Mouse (Mus musculus): ENCODE data around the gene Grin1.

Gene Grin1

DNA sequence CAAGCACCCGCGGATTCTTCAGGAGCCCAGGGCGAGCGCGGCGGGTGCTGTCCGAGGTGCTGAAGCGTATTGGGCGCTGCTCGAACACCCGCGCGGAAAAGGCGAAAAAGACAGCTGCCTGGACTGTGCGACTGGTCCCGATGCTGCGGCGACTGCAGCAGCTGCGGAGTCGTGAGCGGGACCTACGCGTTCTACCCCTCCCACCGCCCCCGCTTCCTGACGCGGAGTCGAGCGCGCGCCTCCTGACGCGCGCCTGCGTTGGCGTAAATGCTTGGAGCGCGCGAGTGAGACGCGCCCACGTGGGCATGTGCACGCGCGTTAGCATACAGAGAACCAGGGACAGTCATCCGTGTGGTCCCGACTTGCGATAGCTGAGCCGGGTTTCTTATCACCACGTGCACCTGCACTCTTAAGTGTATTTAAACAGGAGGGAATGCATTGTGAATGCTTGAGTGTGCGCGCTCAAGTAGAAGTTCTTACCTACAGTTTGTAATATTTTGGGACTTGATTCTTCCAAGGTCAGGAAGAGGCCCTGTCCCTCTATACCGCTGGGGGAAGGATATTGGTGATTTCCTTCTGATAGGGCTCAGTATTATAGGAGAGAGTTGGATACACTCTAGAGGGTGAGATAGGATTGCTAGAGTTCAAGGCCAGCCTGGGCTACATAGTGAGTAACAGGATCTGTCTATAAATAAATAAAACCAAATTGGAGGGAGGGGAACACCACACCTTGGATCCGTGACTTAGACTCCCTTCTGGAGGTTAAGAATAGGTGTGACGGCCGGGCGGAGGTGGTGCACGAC, at the start of gene Grin1:
Gene Grin1, minus strand, starts transcription at position 217 of the 803 bp plus-strand sequence.
- peak; percentile 91 for DNase-seq

DNA sequence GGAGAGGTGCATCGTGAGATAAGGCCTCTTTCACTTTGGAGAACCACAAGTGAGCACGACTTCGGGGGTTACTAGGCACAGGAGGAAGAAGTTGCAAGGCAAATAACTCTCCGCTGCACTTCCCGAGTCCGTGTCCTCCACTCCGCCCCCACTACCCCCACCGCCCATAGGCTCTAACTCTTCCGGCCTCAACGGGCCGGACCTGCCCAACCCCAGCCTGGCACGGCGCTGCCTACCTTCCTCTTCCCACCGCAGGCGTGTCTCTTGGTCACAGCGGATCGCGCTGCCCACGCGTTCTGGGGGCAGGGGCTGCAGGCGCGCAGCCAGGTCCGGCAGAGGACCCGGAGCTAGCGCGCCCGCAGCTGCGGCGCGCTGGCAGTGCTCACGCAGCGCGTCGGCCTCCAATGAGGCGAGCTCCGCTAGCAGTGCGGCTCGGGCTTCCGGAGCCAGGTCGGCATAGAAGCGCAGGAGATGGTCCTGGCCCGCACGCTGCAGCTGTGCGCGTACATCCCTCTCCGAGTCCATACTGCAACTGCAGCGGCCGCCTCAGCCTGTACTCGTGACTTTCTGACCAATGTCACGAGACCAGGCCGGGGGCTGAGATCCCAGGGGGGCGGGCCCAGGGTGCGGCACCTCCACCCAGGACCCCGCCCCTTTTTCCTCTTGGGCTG, 46.2 kb upstream of the Grin1 start, which contains the start of gene Uap1l1:
Gene Uap1l1, minus strand, starts transcription at position 592 of the 671 bp plus-strand sequence.
- DNase-seq, result peak; percentile 65

DNA sequence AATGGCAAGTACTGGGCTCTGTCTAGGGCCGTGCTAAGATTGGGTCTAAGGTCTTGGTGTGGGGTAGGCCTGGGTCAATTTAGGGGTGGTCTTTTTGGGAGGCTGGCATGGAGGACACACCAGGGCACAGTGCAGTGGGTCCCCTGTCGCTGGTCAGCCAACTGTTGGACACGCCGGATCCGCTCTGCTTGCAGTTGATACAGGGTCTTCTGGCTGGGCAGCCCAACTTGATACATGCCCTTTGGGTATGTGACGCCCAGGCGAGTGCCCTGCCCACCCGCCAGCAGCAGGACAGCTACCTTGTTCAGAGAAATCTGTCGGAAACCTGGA, 45.7 kb upstream of the Grin1 start:
- no peak for DNase-seq

DNA sequence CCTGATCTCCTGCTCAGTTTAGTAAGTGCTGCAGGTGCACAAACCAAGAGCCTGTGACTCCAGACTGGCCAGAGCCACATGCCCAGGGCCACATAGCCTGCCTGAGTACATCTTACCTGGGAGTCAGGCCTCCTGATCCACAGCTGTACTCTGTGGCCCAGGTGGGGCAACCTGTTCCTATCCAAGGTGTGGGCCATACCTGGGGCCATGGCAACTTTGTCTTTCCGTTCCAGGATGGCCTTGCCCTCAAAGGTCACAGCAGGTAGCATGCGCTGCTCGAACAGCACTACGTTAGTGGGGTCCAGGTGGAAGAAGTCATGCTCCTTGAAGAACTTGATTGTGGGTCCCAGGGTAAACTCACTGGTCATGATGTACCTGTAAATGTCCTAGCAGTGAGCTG, 45.3 kb upstream of the Grin1 start:
- no peak for DNase-seq

DNA sequence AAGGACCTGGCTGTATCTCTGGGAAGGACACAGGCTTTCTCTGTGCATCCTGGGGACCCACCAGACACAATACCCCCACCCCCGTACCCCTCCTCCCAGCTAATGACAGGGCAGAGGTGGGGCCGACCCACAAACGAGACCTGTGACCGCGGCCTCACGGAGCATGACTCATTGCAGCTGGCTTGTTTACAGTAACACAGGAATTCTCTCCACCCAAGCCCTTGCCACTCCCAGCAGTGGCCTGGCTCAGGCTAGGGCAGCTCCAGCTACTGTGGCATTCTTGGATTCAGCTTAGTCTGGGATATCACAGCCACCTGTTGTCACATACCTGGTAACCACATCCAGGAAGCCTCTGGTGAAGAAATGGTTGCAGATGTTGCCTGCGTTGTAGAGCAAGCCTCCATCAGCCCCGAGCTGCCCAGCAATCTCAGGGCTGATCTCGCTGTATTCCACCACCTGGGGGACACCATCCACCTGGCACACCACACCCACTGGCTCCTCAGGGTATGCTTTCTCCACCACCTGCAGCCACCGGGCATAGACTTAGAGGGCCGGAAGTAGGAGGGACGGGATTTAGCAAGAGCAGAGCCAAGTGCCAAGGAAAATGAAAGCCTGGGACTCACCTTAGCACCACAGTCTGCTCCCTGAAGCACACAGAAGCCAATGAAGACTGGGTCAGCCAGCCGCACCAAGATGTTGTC, 44.6 kb upstream of the Grin1 start:
- no peak for DNase-seq

DNA sequence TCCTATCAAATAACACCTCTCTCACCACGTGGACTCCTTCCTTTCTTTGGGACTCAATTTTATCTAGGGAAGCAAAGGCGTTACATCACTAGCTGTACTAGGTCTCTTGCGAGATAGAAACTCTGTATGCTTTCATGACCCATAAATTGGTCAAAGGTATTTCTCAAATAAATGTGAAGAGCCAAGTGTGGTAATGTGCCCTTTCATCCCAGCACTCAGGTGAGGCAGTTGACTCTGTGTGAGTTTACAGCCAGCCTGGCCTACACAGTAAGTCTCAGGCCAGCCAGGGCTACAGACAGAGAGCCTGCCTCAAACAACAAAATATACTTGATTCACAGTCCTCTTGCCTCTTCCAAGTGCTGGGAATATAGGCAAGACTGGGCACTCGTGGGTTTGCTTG, 40.9 kb upstream of the Grin1 start:
- DNase-seq, result no peak

DNA sequence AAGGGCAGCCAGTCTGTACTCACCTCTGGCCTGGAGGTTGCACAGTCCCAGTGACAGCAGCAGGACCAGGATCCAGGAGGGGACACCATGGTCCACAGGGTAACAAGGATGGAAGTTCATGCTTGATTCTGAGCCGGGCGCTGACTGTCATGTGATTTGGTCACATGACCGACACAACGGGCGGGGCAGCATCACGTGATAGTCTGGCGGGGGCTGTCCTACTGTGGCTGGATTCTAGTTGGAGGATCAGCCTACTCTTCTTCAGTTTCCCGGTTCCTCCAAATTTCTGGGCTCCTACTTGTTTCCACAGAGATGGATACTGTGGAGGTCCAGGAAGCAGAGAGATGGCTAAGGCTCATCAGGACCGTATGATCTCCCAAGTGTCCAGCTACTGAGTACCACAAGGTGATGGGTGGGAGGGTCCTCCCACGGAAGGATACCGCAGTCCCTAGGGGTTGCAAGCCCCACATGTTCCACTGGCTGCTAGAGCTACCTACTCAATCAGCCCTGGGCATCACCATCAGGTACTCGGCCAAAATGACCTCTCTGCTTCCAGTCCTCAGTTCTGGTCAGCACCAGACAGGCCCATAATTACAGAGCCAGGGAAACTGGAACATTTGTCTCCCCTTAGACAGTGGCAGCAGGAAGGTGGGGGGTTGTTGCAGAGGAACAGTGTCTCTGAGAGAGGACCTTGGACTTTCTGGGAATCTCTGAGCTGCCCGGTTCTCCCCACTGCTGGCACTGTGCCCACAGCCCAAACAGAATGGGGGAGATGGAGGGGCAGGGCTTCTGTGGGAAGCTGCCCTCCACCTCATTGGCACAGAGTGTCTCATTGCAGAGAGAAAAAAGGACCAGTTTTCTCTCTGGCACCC, 37.5 kb upstream of the Grin1 start, which contains the start of gene Dpp7:
Gene Dpp7, minus strand, starts transcription at position 152 of the 872 bp plus-strand sequence.
- DNase-seq, result peak; percentile 87

DNA sequence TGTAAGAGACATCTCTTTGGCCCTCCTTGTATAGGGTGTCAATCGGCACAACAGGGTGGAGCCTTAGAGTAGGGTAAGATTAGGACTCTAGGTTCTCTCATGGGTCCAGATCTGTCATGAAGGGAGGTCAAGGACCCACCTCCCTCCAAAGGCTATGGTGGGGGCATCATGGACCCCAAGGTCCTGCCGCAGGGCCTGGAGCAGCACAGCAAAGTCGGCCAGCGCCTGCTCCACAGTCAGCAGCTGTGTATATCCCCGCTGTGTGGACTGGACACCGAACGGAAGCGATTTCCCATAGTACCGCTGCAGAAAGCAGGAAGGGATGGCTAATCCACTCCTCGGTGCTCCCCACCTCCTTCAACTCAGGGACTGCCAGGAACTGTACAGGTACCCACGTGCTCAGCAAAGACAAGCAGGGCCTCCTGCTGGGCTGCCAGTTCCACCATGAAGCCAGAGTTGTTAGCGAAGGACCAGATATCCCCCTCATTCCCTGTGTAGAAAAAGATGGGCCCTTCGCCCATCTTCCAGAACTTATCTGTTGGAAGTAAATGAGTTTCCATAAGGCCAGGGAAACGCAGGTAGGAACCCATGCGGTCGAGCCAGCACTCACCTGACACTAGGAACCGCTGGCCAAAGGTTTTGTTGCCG, 36.6 kb upstream of the Grin1 start:
- DNase-seq, result no peak

DNA sequence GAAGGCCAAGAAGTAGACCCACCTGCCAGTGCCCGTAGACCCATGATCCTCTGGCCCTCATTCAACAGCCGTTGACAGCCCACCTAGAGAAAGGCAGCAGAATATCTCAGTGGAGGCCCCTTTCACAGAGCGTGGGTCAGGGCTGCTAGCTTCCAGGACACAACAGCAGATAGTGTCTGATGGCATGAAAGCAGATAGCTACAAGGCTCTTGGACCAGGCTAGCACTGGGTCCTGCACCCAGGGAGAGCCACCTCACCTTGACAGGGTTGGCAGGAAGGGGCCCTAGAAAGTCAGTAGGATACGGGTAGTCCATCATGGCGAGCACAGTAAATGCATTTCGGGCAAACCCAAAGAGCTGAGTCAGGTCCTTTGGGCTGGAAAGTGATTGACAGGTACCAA, 35.2 kb upstream of the Grin1 start:
- no peak for DNase-seq

DNA sequence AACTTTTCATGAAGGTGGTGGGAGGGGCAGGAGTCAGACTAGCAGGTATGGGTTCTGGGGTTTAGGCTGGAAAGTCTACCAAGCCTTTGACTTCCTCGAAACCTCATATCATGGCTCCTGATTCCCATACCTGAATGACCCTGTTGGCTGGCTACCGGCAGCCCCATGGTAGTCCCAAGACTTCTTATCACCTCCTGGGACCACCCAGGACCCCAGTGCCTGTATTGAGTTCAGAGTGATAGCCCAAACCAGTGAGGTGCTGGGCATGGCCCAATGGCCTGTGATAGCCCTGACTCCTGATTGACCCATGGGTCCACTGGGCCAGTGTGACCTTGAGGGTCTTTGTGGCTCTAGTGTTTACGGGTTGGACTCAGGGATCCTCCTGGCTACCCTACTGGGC, 31.7 kb upstream of the Grin1 start:
- DNase-seq, result no peak

DNA sequence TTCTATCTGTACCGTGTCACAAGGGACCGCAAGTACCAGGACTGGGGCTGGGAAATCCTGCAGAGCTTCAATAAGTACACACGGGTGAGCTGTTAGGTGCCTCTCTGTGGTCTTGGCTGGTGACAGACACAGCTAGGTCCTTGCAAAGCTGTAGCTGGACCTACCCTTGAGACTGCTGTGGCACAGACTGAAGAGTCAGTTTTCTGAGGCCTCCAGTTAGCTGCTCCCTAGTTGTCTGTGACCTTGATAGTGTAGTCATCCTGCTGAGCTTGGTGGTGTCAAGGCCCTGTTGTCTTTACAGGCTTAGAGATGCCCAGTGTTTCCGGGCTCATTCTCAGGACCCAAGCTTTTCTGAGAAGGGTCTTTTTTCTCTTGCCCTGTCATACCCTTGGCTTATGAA, 30.5 kb upstream of the Grin1 start:
- no peak for DNase-seq

DNA sequence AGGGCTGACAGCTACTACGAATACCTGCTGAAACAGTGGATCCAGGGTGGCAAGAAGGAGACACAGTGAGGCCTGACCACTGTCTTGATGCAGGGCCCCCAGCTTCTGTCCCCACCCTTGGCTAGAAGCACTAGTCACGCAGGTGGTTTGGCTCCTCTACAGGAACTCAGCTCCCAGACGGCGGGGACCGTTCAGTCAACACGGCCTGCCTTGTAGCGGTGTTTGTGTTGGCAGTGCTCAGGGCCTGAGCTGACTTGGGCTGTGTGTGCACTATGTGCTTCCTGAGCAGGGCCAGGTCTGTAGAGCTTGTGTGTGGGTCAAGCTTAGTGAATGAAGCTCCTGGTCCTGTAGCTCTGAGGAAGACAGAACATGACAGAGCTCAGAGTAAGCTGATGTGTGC, 29.2 kb upstream of the Grin1 start:
- DNase-seq, result no peak

DNA sequence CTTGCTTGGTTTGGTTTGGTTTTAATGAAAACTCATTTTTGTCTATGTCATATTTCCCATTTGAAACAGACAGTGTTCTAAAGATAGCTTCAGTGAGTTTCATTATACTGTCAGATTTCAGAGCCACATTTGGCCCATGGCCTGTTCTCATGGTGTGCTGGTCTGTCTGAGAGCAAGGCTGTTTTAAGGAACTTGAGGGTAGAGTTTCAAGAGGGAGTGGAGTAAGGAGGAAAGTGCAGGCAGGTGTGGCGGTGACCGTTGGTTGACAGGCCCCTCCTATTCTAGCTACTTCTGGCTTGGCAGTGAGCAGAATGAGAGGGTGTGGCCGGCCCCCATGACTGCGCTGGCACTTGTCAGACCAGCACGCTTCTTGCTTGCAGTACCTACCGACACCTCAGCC, 19.3 kb upstream of the Grin1 start:
- no peak for DNase-seq

DNA sequence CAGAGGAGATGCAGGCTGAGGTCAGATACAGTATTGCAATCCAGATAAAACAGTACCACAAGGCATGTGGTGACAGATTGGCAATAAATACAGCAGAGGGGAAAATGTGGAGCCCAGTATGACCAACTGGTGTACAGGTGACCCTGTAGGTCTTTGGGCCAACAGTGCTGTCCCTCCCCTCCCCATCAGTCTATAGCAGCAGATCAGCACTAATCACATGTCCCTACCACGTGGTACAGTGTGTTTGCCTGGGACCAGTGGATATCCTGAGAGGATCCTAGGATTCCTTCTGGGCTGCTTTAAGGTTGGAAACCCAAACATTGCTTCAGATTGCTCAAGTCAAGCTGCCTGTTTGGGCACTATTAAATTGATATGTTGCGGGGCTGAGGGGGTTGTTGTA, 14.6 kb upstream of the Grin1 start:
- no peak for DNase-seq

DNA sequence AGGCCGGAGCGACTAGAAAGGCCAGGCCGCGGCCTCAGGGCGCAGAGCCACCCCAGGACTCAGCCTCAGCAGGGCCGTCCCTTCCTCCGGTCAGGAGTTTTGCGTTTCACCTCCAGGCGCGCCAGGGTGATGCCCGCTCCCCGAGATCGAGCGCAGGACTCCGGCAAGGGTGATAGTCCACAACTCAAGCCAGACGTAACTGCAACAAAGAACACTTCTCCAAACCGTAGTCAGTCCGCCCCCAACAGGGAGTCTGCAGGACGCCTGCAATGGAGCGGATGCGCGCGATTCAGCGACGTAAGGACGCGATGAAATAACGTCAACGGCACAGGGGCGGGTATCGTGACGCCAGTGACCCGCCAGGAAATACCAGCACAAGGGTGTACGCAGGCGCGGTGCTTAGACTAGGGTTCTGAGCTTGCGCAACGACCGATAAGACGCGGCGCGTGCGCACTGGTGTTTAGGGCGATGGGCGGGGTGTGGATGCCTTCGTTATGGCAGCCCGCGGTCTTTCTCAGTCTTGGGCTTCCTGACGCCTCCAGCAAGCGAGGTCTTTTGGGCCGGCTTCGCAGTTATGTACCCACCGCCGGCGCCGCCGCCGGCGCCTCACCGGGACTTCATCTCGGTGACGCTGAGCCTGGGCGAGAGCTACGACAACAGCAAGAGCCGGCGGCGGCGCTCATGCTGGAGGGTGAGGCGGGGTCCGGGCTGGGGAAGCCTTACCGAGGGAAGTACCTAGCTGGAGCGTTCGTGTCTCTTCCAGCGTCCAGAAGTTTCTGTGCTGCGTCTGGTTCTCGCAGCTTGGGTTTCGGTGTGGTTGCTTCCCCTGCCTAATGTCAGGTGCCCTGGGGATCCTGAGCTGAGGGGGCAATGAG, 13.5 kb upstream of the Grin1 start, which contains the start of gene Man1b1:
Gene Man1b1, plus strand, starts transcription at position 53 of the 875 bp plus-strand sequence.
- peak; percentile 99 for DNase-seq

DNA sequence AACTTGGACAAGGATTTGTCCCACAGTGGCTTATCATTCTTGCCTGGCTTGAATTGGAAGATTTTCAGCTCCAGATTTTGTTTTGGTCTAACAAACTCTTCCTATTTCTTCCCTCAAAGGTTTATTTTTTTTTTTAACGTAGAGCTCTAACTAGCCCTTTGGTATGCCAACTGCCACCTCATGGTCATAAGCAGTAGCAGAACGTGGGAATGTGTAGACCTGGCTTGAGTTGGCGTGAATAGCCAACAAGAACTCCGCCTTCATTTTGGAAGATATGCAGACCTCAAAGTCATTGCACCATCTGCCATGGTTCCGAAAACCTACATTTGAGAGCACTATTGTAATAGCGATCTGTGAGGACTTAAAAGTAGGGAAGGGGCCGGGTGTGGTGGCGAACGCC, 12.5 kb upstream of the Grin1 start:
- DNase-seq, result no peak

DNA sequence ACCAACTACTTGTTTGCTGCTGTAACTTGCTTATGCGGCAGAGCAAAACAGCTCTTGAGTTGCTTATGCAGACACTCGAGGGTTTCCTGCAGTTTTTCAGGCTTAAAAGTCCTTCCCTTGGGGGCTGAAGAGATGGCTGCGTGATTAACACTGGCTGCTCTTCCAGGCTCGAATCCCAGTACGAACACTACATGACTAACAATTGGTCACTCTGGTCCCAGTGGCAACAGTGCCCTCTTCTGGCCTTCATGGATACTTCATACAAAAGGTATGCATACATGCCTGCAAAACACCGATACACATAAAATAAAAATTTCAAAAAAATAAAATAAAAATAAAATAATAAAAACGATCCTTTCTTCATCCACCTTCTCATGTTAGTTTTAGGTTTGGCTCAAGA, 9.5 kb upstream of the Grin1 start:
- DNase-seq, result no peak

DNA sequence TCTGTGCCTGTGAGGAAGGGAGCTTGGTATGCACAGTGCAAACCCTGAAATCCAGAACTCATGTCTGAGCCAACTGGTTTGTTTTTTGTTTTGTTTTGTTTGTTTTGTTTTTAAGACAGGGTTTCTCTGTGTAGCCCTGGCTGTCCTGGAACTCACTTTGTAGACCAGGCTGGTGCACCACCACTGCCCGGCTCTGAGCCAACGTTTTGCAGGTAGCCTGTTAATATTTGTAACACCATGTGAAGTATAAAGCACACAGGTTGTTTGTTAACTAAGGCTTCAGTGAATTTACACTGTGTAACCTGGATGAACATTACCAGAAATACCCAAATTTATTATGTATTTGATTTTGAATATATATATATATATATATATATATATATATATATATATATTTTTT, 7.0 kb upstream of the Grin1 start:
- no peak for DNase-seq

DNA sequence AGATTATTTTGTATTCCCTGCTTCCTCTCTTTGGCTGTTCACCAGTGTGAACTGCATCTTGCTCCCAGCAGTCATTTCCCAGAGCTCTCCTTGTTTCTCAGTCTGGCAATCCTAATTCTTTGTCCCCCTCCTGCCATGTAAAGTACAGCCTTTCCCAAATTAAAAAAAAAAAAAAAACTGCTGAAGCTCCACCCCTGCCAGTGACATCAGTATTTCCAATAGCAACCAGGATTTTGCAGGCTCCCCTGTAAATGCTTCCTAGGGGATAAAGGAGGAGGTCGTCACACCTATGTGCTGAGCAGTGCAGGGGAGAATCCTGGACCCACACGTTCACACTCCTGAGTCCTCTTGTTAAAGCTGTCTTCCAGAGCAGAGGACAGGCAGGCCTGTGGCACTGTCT, 1.1 kb upstream of the Grin1 start:
- DNase-seq, result no peak

DNA sequence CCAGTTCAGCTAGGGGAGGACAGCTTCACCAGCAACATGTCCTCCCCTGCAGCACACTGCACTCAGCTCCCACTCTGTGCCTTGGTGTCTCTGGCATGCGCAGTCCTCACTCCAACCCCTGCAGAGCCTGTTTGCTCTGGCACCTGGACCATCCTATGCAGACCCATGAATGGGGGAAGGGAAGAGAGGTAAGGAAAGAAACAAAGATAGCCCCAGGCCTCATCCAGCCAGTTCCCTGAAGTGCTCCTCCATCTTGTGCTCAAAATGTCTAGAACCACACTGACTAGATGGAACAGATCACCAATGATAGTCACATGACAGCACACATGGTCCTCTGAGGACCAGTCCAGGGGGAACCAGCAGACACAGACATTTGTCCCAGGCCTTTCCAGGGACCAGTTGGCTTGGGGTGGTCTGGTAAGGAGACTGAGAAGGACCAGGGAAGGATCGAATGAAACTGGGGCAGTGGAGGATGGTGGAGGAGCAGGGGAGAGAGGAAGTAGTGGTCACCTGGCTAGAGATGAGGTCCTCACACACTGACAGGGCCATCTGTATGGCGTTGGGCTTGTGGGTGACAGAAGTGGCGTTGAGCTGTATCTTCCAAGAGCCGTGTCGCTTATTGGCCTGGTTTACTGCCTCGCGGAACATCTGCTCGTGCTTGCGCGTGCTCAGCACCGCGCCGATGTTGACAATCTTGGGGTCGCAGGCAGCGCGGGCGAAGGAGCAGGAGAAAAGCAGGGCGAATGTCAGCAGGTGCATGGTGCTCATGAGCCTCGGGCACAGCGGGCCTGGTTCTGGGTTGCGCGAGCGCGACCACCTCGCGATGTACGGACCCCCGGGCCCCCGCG, 644 bp downstream of the Grin1 start:
- DNase-seq, result peak; percentile 83

All from cerebellum, adult 9-11 months (tissue).